Mouse (Mus musculus) effector memory CD4-positive, alpha-beta T cell, adult 7 months (primary cell): ENCODE data around the gene 1110059G10Rik. TPM values are rescaled to one million over a fixed set of nuclear protein-coding genes. Genes with fewer than 3 reads are reported as not detected.

ENCODE experiments used
- polyA plus RNA-seq: library from polyadenylated mRNA; unstranded; fragments of 100-300 nt; shearing (Covaris generic); gene quantifications from one replicate; pipeline ENCODE4 v1.2.1, GENCODE M21; 2017

The 1110059G10Rik gene
- 27.5 TPM for polyA plus RNA-seq

DNA sequence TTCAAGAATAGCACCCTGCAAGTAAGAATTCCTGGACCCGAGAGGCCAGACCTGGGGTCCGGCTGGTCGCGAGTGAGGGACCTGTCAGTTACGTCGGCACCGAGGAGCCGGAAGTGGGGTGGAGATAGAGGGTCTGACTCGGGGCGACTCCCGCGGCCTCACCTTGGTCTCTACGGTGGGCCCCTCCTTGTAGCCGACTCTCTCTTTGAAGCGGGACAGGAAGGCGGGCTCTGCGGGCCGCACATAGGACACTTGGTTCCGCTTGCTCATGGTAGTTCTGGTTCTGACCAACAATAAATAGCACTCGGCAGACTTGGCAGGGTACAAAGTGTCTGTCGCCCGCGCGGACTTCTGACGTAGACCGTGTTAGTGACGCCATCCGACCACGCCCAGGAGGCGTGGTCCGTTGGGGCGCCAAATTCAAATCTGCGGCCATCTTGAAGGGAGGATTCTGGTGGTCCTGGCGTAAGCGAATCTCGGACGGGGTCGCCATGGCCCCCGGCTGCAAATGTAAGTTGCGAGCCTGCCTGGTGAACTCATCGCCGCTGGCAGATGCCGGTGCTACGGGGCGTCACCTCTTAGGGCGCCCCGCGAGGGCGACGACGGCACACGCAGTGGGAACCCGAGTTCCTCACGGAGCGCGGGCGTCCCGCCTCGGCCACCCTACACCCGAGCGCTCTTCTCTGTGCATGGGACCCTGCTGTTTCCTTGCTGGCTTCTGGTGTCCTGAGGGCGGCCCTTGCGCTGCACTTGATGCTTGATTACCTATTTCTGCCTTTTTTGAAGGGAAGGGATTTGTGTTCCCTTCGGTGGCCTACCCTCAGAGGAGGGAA is at the start of gene 1110059G10Rik, which contains the start of gene Kif15:
1110059G10Rik (minus strand) TSS at position 358 of the 833 bp plus-strand sequence.
Kif15 (plus strand) TSS at position 404 of the 833 bp plus-strand sequence.

DNA sequence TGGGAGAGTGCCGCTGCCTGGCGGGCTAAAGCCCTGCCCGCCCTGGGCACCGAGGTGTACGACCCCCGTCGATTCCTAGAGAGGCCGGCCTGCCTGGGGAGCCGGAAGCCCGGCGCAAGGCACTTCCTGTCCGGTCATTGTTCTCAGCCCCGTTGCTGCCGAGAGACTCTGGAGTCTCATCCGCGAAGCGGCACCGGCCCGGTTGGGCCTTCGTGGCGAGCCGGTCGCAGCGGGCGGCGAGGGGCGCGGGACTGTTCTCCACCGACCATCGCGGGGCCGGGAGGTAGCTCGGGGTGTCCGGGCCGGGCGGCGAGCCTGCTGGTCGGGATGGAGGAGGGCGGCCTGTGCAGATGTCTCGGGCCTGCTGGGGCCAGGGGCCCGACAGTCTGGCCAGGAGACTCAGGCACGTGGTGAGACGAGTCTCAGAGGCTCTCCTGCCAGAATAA is 27.8 kb downstream of the 1110059G10Rik start, which contains the start of gene Zfp105:
Zfp105 (plus strand) TSS at position 137 of the 446 bp plus-strand sequence.

Other genes starting within 250 kb of the 1110059G10Rik start
- gene Topaz1, start 203.7 kb downstream of the 1110059G10Rik start, polyA plus RNA-seq, result not detected
- gene Tcaim, start 145.5 kb downstream of the 1110059G10Rik start, polyA plus RNA-seq, result 9.3 TPM
- gene Gm35549, start 107.0 kb downstream of the 1110059G10Rik start, polyA plus RNA-seq, result not detected
- gene Zfp445, start 85.0 kb downstream of the 1110059G10Rik start, polyA plus RNA-seq, result 50.3 TPM
- gene Zkscan7, start 65.3 kb downstream of the 1110059G10Rik start, polyA plus RNA-seq, result 2.5 TPM
- 0.24 TPM for gene Zfp105, start 27.9 kb downstream of the 1110059G10Rik start, polyA plus RNA-seq
- gene Kif15, start within 50 bp of the 1110059G10Rik start, polyA plus RNA-seq, result 3.2 TPM
- 14.2 TPM for gene Tmem42, start 70.3 kb upstream of the 1110059G10Rik start, polyA plus RNA-seq
- gene Tgm4, start 83.7 kb upstream of the 1110059G10Rik start, polyA plus RNA-seq, result 1.1 TPM
- 63.2 TPM for gene Zdhhc3, start 162.2 kb upstream of the 1110059G10Rik start, polyA plus RNA-seq
- 56.0 TPM for gene Exosc7, start 162.2 kb upstream of the 1110059G10Rik start, polyA plus RNA-seq
- gene Clec3b, start 199.9 kb upstream of the 1110059G10Rik start, polyA plus RNA-seq, result not detected